Mouse (Mus musculus): Measurements from ENCODE around the gene Syde2.

Syde2 gene

DNA sequence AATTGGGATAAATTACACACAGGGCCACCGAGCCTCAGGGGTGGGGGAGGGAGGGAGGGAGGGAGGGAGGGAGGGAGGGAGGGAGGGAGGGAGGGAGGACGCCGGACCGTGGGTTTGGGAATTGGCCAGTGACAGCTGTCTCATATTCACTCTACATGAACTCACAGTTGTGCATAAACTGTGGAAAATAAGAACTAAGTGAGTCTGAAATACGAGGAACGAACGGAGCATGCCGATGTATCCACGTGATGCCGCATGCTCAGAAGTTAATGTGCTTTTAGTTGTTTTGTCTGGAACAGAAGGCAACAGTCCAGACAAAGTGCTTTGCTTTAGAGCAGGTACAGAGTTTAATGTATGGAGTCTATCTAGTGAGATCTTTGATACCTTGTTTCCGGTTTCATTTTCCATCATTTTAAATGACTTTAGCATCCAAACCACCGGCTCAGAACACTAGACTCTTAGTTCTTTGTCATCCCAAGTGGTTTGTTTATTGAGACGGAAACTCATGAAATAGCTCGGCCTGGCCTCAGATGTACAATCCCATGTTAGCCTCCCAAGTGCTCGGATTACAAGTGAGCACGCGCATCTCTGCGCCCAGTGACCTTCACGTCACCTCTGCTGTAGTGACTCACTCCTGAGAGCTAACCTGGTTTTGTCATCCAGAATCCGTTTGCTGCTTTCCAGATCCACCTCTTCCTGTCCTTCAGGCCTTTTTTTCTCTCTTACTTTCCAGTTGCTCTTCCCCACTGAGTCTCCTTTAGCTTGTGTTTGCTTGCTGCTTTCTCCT, 22.4 kb downstream of the Syde2 start:
- DNase-seq (ENCODE audit: low read depth in 2 of 2, low spot score in 2 of 2), result no peak

DNA sequence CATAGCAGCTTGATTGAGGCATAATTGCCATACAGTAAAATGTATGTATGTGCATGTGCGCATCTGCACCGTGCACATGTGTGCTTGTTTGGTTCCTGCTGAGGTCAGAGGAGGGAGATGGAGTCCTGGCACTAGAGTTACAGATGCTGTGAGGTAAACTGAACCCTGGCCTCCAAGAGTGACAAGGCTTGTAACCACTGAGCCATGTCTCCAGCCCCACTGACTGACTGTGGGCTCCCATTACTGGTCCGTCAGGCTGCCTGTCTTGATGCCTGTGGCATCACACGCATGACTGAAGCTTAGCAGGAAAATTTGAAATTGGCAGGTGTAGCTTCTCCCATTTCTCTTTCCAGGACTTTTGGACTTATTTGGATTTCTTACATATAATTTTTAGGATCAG, 23.1 kb downstream of the Syde2 start:
- DNase-seq (ENCODE audit: low read depth in 2 of 2, low spot score in 2 of 2), result no peak

DNA sequence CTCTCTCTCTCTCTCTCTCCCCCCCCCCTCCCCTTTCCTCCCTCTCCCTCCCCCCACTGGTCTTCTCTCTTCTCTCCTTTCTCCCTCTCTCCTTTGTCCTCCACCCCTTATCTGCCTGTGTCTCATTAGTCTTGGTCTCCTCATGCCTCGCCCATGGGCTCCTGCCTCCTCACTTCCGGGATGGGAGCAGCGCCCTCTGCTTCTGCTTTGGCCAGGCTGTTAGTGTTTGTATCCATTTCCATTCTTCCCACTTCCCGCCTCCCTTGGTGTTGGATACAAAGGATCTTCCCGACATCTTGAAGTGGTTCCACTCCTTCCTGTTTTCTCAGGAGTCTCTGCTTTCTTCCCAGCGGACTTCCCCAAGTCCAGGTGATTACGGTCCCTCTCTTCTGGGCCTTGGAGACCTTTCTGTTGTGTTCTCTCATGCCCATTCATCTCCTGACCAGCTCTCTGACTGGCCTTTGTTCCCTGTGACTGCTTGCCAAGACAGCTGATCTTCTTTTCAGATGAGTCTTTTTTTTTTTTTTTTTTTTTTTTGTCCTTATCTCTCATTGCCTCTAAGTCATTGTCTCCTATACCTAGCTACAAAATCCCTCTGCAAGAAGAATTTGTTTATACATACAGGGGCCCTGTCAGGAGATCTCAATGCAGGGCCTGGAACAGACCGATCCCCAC, 24.0 kb downstream of the Syde2 start:
- DNase-seq (ENCODE audit: low read depth in 2 of 2, low spot score in 2 of 2), result no peak

DNA sequence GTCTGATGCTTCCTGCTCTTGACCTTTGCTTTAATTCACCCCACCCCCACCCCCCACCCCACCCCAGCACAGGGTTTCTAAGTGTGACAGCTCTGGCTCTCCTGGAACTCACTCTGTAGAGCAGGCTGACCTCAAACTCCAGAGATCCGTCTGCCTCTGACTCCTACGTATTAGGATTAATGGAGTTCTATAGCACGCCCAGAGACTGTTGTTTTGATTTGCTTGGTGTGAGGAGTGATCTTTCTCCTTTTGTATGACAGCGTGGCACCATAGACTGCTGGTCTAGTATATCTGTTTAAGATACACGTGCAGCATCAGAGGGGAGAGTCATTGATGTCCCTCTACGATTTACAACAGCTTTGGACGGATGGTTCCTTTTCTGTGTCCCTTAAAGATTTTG, 25.8 kb downstream of the Syde2 start:
- DNase-seq (ENCODE audit: low read depth in 2 of 2, low spot score in 2 of 2), result no peak

DNA sequence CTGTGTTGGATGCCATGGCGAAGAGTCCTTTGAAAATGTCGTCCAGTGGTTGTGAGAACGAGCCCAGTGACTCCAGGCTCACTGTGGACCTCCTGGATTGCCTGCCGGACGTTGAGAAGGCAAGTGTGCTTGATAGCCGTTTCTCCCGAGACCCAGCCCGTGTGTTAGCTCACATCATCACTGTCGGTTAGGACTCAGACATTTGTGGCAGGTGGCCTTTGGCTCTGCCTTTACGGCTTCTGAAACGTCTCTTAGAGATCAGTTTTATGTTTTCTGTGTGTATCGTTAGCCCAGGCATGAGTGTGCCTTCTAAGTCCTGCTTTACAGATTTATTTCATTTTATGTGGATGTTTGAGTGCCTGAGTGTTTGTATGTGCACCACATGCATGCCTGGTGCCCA, 26.7 kb downstream of the Syde2 start:
- DNase-seq (ENCODE audit: low read depth in 2 of 2, low spot score in 2 of 2), result no peak

DNA sequence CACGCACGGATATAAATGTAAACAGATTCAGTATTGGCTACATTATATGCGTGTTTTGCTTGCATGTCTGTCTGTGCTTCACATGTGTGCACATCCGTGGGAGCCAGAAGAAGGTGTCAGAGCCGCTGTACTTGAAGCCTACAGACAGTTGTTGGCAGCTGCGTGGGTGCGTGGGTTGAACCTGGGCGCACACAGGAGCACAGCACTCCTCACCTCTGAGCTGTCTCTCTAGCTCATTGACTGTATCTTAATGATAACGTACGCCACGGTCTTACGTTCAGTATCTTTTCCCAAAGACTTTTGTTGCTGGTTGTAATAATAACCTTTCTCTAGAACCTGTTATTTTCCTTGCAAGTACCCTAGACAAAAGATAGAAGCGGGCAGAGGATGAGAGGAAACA, 29.3 kb downstream of the Syde2 start:
- no peak for DNase-seq (ENCODE audit: low read depth in 2 of 2, low spot score in 2 of 2)

DNA sequence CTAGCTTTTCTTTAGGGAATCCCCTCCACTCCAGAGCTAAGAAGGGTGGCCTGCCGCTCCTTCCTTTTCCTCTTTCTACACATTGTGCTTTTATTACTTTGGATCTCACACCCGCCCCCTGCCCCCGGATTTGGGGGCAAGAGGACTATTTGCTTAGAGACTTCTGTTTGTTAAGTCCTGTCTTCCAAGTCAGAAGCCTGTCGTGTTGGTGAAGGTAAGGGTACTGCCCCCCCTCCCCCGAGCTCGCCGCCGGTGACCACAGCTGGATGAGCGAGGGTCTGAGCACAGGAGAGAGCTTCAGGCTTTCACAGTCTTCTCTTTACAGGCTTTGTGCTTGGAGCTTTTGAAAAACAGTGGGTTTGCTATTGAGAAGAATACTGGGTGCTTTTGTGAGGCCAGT, 29.9 kb downstream of the Syde2 start:
- DNase-seq (ENCODE audit: low read depth in 2 of 2, low spot score in 2 of 2), result no peak

DNA sequence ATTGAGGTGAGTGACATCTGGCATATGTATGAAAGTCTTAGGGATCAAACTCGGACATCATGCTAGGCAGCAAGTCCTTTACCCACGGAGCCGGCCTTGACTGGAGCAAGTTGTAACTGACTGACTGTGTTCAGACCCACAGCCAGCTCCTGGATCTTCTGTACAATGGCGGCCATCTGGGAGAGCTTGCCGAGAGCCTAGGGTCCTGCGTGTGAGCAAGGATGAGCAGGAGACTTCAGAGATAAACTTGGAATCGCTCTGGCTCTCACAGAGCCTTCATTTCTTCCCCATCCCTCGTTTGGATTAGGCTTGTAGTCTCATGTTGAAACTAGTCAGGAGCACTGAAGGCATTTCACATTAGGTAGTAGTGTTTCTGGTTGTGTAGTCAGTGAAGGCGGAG, 34.6 kb downstream of the Syde2 start:
- no peak for DNase-seq (ENCODE audit: low read depth in 2 of 2, low spot score in 2 of 2)

DNA sequence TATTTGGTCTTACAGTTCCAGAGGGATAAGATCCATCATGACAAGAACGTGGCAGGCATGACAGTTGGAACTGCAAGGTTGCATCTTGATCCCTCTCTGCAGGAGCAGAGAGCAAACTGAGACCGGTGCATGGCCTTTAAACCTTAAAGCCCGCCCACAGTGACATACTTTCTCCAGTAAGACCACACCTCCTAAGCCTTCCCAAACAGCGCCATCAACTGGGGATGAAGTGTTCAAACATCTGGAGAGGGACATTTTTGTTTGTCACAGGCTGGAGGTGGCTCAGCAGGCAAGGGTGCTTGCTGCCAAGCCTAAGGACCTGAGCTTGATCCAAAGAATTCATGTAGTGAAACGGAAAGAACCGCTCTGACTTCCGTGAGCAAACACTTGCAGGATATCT, 37.1 kb downstream of the Syde2 start:
- DNase-seq (ENCODE audit: low read depth in 2 of 2, low spot score in 2 of 2), result no peak

DNA sequence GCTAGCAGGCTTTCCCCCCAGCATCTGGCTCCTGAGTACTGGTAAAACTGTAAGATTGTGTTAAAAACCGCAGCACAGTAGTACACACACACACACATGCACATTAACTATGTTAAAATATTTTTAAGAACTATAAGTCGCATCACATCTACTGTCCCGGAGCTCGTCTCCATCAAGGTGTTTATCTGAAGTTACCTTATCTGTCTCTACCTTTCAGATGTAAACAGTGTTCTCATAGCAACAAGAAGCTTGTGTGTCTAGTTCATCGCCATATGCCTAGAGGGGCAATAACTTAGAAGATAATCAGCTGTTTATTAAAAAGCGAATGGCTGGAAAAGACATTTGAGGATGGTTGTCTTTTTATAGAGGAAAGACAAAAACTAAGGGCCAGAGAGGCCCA, 37.8 kb downstream of the Syde2 start:
- DNase-seq (ENCODE audit: low read depth in 2 of 2, low spot score in 2 of 2), result no peak

DNA sequence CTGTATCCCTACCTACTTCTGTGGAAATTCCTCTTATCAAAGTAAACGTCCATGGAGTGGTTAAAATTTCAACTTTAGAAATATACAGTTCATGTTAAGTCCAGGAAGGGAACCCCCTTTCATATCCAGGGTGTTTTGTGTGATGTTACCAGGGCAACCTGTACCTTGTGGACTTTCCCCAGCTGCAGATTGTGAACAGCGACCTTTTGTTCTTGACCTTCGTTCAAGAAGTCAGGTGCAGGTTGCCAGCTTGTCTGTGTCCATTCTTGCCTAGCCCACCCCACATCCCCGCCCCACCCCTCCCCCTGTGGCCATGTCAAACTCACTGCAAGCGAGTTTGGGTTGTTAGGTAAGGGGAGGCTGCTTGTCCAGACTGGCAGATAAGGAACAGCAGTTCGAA, 39.4 kb downstream of the Syde2 start:
- no peak for DNase-seq (ENCODE audit: low read depth in 2 of 2, low spot score in 2 of 2)

DNA sequence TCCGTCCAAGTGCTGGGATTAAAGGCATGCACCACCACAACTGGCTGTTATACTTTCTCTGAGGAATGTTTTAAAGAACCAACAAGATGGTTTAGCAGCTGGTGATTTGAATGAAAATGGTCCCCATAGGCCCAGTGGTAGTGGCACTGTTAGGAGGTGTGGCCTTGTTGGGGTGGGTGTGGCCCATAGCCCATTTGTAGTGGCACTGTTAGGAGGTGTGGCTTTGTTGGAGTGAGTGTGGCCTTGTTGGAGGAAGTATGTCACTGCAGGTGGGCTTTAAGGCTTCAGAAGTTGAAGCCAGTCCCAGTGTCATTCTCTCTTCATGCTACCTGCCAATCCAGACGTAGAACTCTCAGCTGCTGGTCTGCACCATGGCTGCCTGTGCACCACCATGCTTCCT, 40.7 kb downstream of the Syde2 start:
- no peak for DNase-seq (ENCODE audit: low read depth in 2 of 2, low spot score in 2 of 2)

DNA sequence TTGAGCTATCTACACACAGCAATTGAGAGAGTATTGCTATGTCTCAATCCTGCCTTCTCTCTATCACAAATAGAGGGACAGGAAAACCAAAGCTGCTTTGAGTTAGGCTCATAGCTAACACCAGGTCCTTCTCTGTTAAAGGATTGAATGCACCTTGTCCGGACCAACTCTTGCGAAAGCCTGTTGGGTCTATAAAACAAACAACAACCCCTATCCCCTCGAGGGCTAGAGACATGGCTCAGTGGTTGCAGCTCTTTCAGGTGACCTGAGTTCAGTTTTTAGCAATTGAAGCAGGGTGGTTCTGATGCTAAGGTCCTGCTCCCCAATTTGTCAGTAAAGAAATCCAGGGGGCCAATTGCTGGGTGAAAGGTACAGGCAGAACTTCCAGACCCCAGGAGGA, 41.6 kb downstream of the Syde2 start:
- no peak for DNase-seq (ENCODE audit: low read depth in 2 of 2, low spot score in 2 of 2)

DNA sequence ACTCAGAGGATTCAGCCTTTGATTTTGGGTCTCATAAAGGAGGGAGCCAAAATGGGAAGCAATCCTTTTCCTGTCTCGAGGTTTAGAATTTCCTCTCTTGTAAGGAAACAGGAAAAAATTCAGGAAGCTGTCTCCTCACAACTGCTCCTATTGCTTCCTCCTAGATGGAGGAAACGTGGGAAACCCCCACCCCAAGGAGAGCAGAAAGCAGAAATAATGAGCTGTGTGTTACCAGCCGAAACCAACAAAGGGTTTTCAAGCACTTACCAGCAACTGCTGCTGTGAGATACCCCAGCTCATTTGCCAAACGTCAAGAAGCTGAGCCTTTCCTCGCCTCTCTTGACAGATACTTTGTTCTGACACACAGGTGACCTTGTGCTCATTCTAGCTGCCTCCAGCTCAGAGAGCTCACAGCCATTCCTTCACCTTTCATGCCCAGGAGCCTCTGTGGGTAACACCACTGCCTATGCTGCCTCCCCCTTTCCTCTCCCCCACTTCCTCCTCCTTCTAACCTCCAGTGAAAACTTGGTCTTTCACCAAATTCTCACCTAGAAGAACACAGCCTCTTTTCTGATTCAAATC, 42.7 kb downstream of the Syde2 start:
- DNase-seq (ENCODE audit: low read depth in 2 of 2, low spot score in 2 of 2), result no peak

DNA sequence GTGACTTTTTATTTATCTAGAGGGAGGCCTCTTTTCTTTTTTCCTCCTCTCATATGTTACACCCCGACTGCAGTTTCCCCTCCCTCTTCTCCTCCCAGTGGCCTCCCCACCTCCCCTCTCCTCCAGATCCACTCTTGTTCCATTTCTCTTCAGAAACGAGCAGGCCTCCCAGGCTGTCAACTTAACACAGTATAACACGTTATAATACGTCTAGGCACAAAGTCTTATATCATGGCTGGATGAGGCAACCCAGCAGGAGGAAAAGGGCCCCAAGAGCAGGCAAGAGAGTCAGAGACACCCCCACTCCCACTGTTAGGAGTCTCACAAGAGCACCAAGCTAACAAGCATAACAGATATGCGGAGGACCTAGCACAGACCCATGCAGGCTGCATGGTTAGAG, 45.3 kb downstream of the Syde2 start:
- DNase-seq (ENCODE audit: low read depth in 2 of 2, low spot score in 2 of 2), result no peak

DNA sequence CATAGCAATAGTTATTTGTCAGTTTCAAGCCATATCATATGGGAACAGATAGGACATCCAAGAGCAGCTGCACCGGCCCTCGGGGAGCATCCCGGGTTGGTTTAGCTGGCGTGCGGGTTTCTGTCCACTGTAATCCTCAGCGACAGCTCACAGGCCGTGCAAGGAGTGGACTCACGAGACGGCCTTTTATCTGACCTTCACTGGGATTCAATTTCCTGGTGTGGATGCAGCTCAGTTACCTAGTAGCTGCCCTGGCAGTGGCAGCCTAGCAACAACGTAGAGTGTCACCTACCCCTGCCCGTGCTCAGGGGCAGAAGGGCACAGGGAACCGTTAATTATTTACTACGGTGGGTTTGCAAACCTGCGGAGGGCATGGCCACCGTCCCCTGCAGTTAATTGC, 50.2 kb downstream of the Syde2 start:
- no peak for DNase-seq (ENCODE audit: low read depth in 2 of 2, low spot score in 2 of 2)

DNA sequence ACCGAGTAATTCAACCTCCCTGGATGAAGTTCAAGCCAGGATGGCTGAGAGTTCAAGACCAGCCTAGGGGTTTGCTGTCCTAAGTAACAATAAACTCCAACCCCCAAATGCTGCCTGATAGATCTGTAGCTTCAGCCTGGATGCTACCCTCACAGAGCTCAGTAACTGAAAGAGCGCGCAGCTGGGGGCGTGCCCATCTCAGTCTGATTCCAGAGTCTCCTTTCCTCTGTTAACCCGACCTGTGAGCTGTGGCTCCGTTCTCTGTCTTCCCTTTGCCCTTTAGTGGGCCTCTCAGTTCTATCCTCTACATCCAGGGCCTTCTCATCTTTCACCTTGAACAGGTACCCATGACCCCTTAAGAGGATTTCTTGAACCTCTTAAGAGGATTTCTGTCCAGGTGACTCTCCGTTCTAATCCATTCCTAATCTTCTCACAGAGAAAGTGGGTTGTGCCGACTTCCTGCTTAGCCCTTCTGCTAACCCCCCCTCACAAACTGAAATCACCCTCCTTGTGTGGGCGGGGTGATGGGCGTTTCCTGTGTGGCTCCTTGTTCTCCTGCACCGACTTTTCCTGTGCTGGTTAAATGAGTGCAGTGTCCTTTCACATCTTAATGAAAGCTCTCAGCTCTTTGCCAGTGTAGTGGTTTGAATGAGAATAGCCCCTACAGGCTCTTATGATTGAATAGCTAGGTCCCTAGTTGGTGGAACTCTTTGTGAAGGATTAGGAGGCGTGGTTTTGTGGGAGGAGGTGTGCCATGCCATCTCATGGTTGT, 51.6 kb downstream of the Syde2 start:
- peak; percentile 22 to 67 for DNase-seq (ENCODE audit: low read depth in 2 of 2, low spot score in 2 of 2)

DNA sequence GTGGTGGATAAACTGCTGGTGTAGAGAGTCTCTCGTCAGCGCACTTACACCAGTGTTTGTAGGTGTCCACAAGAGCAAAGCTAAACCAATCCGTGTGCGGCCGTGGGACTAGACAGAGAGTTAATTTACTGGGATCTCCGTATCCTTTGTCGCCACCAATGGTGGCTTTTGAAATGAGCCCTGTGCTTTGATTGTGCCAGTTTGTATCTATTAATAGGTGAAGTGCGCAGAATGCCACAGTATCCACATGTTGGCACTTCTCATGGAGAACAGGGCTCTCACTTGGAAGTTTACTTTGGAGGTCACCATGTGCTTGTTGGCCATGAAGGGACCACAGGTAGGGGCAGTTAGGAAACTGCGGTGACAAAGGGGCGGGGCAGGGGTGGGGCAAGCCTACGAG, 53.7 kb downstream of the Syde2 start:
- no peak for DNase-seq (ENCODE audit: low read depth in 2 of 2, low spot score in 2 of 2)

DNA sequence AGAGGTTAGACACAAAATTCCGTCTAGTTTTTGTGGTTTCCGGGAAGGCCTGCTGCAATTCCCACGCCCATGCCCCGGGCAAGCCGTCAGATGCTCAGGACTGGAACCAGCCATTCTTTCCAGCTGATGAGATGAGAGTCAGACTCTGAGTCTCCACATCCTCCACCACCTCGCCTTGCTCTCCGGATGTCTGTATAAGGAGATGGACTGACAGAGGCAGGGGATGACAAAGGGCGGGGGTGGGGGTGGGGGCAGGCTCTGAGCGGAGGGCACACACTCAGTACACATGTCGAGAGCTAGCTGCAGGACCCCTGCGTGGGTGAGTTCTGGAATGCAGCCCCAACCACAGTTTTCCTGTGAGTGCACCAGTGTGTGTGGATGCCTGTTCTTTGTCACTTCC, 57.3 kb downstream of the Syde2 start:
- peak in 1 of 2 experiments; percentile 14 for DNase-seq (ENCODE audit: low read depth in 2 of 2, low spot score in 2 of 2)

DNA sequence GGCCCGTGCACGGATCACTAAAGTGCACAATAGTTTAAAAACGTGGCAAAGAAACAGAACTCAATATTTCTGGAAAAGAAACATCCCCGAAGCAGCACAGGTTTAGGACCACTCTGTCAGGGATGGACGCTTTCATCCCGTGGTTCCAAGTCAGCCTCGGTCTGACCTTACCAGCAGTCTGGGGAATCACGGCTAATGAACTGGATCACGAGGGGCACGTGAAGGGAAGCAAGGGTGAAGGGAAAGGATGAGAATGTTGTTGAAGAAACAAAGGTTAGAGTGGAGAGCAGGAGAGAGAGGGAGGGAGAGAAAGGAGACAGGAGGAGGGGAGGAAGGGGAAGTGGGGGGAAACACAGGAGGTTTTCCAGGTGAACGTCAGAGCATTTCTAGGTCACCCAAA, 58.4 kb downstream of the Syde2 start:
- DNase-seq (ENCODE audit: low read depth in 2 of 2, low spot score in 2 of 2), result no peak

DNA sequence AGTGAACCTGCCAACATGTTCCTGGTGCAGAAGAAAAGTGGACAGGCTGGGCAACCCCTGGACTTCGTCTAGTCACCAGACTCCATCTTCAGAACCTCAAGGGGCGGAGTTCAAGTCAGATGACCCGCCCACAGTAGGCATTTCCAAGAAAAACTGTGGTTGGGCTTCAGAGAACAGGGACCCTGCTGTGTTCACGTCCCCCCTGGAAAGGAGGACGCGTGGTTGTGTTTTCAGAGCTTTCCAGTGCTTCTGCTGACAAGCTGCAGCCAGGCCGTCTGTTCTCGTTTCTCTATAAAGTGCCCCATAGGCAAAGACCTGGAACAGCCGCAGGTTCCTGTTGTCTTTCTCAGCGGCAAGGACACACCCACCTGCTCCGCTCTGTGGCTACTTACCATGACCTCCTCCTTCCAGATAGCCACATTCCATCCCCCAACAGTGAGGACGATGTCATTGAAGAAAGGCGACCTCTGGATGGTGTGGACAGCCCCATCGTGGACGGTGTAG, 60.1 kb downstream of the Syde2 start:
- no peak for DNase-seq (ENCODE audit: low read depth in 2 of 2, low spot score in 2 of 2)

DNA sequence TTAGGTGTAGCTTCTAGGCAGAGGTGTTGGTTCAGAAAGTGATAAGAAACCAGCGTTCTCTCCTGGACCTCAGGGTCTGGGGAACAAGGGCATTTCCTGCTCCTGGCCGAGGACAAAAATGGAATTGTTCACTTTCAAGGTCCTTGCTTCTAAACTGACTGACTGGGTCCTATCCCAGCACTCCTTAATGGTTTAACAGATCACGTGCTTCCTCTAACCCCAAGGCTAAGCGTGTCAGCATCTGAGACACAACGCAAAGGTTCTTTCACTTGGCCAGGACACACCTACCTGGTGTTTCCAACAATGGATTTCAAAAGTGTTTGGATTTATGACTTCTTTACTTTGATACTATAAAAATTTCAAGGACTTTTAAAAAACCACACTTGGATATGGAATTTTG, 62.3 kb downstream of the Syde2 start:
- DNase-seq (ENCODE audit: low read depth in 2 of 2, low spot score in 2 of 2), result no peak
